Mouse (Mus musculus) embryo, embryonic 9.5 days (tissue): ENCODE measurements around the gene Rassf1.

ENCODE experiments used
- DNase-seq: peaks from one replicate; pipeline ENCODE4 v3.0.0-alpha.2; 2017; ENCODE audit errors: extremely low spot score

Gene Rassf1

GRCm38 (mm10) chr9:107540420-107540819 is 10.9 kb upstream of the Rassf1 start:
- DNase-seq: no peak

- no peak for DNase-seq
These were observed 10.3 kb upstream of the Rassf1 start for GRCm38 (mm10) chr9:107541005-107541404.

- peak; percentile 96 for DNase-seq
These were observed 9.6 kb upstream of the Rassf1 start, which contains the start of the genes Cyb561d2 and Nprl2 for GRCm38 (mm10) chr9:107541474-107542351. Cyb561d2 (minus strand) TSS chr9:107542193. Nprl2 (plus strand) TSS chr9:107542226.

GRCm38 (mm10) chr9:107542352-107542686 is 9.0 kb upstream of the Rassf1 start:
- no peak for DNase-seq

- DNase-seq: no peak
These were observed 8.6 kb upstream of the Rassf1 start for GRCm38 (mm10) chr9:107542721-107543120.

- no peak for DNase-seq
These were observed 8.1 kb upstream of the Rassf1 start for GRCm38 (mm10) chr9:107543299-107543698.

- DNase-seq: no peak
These were observed 7.1 kb upstream of the Rassf1 start for GRCm38 (mm10) chr9:107544196-107544700.

- no peak for DNase-seq
These were observed 6.6 kb upstream of the Rassf1 start for GRCm38 (mm10) chr9:107544729-107545128.

- DNase-seq: no peak
These were observed 6.2 kb upstream of the Rassf1 start for GRCm38 (mm10) chr9:107545199-107545598.

GRCm38 (mm10) chr9:107545602-107546001 is 5.8 kb upstream of the Rassf1 start:
- DNase-seq: peak; percentile 78

GRCm38 (mm10) chr9:107547026-107547425 is 4.3 kb upstream of the Rassf1 start, which contains the start of gene Zmynd10:
Zmynd10 (plus strand) TSS chr9:107547298.
- peak; percentile 84 for DNase-seq

- DNase-seq: no peak
These were observed 3.4 kb upstream of the Rassf1 start for GRCm38 (mm10) chr9:107547957-107548356.

GRCm38 (mm10) chr9:107548820-107549219 is 2.5 kb upstream of the Rassf1 start:
- no peak for DNase-seq

GRCm38 (mm10) chr9:107549297-107550074 is 1.9 kb upstream of the Rassf1 start:
- DNase-seq: no peak

- no peak for DNase-seq
These were observed 751 bp upstream of the Rassf1 start for GRCm38 (mm10) chr9:107550491-107551116.

- no peak for DNase-seq
These were observed 568 bp downstream of the Rassf1 start for GRCm38 (mm10) chr9:107551890-107552355.

- DNase-seq: no peak
These were observed 1.5 kb downstream of the Rassf1 start for GRCm38 (mm10) chr9:107552690-107553393.

GRCm38 (mm10) chr9:107553541-107554318 is 2.4 kb downstream of the Rassf1 start:
- DNase-seq: no peak

- peak; percentile 97 for DNase-seq
These were observed 3.0 kb downstream of the Rassf1 start for GRCm38 (mm10) chr9:107554319-107554825.

GRCm38 (mm10) chr9:107555031-107555457 is 3.7 kb downstream of the Rassf1 start:
- peak; percentile 69 for DNase-seq
